Mouse (Mus musculus) frontal cortex, adult (tissue): ENCODE results near the gene Clba1.

Experiments
- ATAC-seq: cut with Nextera tagmentation; 2 replicates; pipeline ENCODE4 v1.9.2; 2017; ENCODE audit warnings: mild to moderate bottlenecking, moderate library complexity, mixed read lengths; ENCODE audit not compliant: low TSS enrichment

Gene Clba1

GRCm38 (mm10) chr12:112808587-112809364, at the start of gene Clba1:
Clba1 (plus strand) TSS chr12:112808937.
- ATAC-seq: peak; percentile 94

- no peak for ATAC-seq
Measured at GRCm38 (mm10) chr12:112759471-112759870, 49.3 kb upstream of the Clba1 start.

- ATAC-seq: no peak
Measured at GRCm38 (mm10) chr12:112760154-112760926, 48.4 kb upstream of the Clba1 start, which contains the start of gene Pld4. Pld4 (plus strand) TSS chr12:112760655.

GRCm38 (mm10) chr12:112761411-112761810, 47.3 kb upstream of the Clba1 start:
- no peak for ATAC-seq

- ATAC-seq: no peak
Measured at GRCm38 (mm10) chr12:112762018-112762417, 46.7 kb upstream of the Clba1 start.

- no peak for ATAC-seq
Measured at GRCm38 (mm10) chr12:112763176-112763575, 45.6 kb upstream of the Clba1 start.

- ATAC-seq: no peak
Measured at GRCm38 (mm10) chr12:112764141-112764540, 44.6 kb upstream of the Clba1 start.

- no peak for ATAC-seq
Measured at GRCm38 (mm10) chr12:112764991-112765390, 43.7 kb upstream of the Clba1 start.

GRCm38 (mm10) chr12:112766586-112766985, 42.2 kb upstream of the Clba1 start:
- no peak for ATAC-seq

GRCm38 (mm10) chr12:112767036-112767890, 41.5 kb upstream of the Clba1 start:
- ATAC-seq: no peak

- ATAC-seq: no peak
Measured at GRCm38 (mm10) chr12:112768166-112768565, 40.6 kb upstream of the Clba1 start.

GRCm38 (mm10) chr12:112769031-112769430, 39.7 kb upstream of the Clba1 start:
- ATAC-seq: no peak

- ATAC-seq: no peak
Measured at GRCm38 (mm10) chr12:112769751-112770150, 39.0 kb upstream of the Clba1 start.

- ATAC-seq: no peak
Measured at GRCm38 (mm10) chr12:112770396-112770795, 38.3 kb upstream of the Clba1 start.

- ATAC-seq: no peak
Measured at GRCm38 (mm10) chr12:112772306-112772705, 36.4 kb upstream of the Clba1 start.

GRCm38 (mm10) chr12:112773366-112773765, 35.4 kb upstream of the Clba1 start:
- ATAC-seq: no peak

- ATAC-seq: no peak
Measured at GRCm38 (mm10) chr12:112774026-112774425, 34.7 kb upstream of the Clba1 start.

GRCm38 (mm10) chr12:112774481-112774880, 34.3 kb upstream of the Clba1 start:
- ATAC-seq: no peak

GRCm38 (mm10) chr12:112791026-112791425, 17.7 kb upstream of the Clba1 start:
- ATAC-seq: no peak

GRCm38 (mm10) chr12:112793601-112794355, 15.0 kb upstream of the Clba1 start:
- no peak for ATAC-seq

GRCm38 (mm10) chr12:112794356-112794816, 14.4 kb upstream of the Clba1 start:
- no peak for ATAC-seq
